Mouse (Mus musculus) MEL (cell line): ENCODE results near the gene Olfr279. TPM values are rescaled to one million over a fixed set of nuclear protein-coding genes. Genes with fewer than 3 reads are reported as not detected.

Experiments used
- DNase-seq: peaks from one replicate; pipeline ENCODE4 v3.0.0; 2011; ENCODE audit warnings: low read depth, low spot score
- H3K27ac ChIP-seq: 2 replicates; pipeline ENCODE4 v1.5.1; 2012; ENCODE audit warnings: low read depth, mild to moderate bottlenecking, control low read depth, low read length, moderate library complexity; ENCODE audit not compliant: control insufficient read depth
- H3K27me3 ChIP-seq, 2 experiments: fragments of 150-350 bp in 1 of 2; sonication (generic) in 1 of 2; 2 replicates each; pipeline ENCODE4 v1.6.1; 2012; ENCODE audit warnings: low read length in 2 of 2, mild to moderate bottlenecking in 2 of 2, improper control_type of control experiment in 1 of 2, moderate library complexity in 1 of 2; ENCODE audit not compliant: insufficient read depth in 2 of 2, control insufficient read depth in 1 of 2
- H3K36me3 ChIP-seq, 2 experiments: 2 replicates each; pipeline ENCODE4 v1.6.1; 2012 to 2014; ENCODE audit warnings: low read length in 2 of 2, improper control_type of control experiment in 1 of 2, inconsistent platforms in 1 of 2, mild to moderate bottlenecking in 1 of 2; ENCODE audit not compliant: insufficient read depth in 2 of 2, control insufficient read depth in 1 of 2
- H3K4me1 ChIP-seq, 2 experiments: fragments of 150-350 bp in 1 of 2; sonication (generic) in 1 of 2; 2 replicates each; pipeline ENCODE4 v1.6.1; 2012; ENCODE audit warnings: low read length in 2 of 2, improper control_type of control experiment in 1 of 2, mild to moderate bottlenecking in 1 of 2; ENCODE audit not compliant: insufficient read depth in 2 of 2, control insufficient read depth in 1 of 2
- H3K4me3 ChIP-seq, 2 experiments: fragments of 150-350 bp in 1 of 2; sonication (generic) in 1 of 2; 2 replicates each; pipeline ENCODE4 v1.5.1; 2012; ENCODE audit warnings: low read depth in 2 of 2, low read length in 2 of 2, mild to moderate bottlenecking in 2 of 2, moderate library complexity in 2 of 2, control low read depth in 1 of 2, improper control_type of control experiment in 1 of 2; ENCODE audit not compliant: control insufficient read depth in 1 of 2, insufficient read depth in 1 of 2
- H3K79me2 ChIP-seq: 2 replicates; pipeline ENCODE4 v1.6.1; 2012; ENCODE audit warnings: mild to moderate bottlenecking, low read length, moderate library complexity; ENCODE audit not compliant: control insufficient read depth, poor library complexity, insufficient read depth
- H3K9ac ChIP-seq: 2 replicates; pipeline ENCODE4 v1.6.1; 2012; ENCODE audit warnings: low read depth, mild to moderate bottlenecking, control low read depth, low read length, moderate library complexity; ENCODE audit not compliant: control insufficient read depth, poor library complexity, severe bottlenecking
- H3K9me3 ChIP-seq: fragments of 150-350 bp; sonication (generic); replicated peaks from 2 replicates; pipeline ENCODE4 v1.6.1; 2012; ENCODE audit warnings: mild to moderate bottlenecking, low read length, improper control_type of control experiment, moderate library complexity; ENCODE audit not compliant: insufficient read depth
- BHLHE40 ChIP-seq: IDR thresholded peaks from 2 replicates; pipeline ENCODE4 v1.6.1; 2012; ENCODE audit warnings: low read depth, mild to moderate bottlenecking, inconsistent platforms, low read length, improper control_type of control experiment, borderline replicate concordance
- CHD2 ChIP-seq: IDR thresholded peaks from 2 replicates; pipeline ENCODE4 v1.6.1; 2011; ENCODE audit warnings: low read length, improper control_type of control experiment
- CTCF ChIP-seq, 3 experiments: IDR thresholded peaks in 2 of 3; conservative IDR thresholded peaks in 1 of 3; 2 replicates each; pipeline ENCODE4 v1.5.1; 2011 to 2012; ENCODE audit warnings: low read length in 3 of 3, low read depth in 2 of 3, mild to moderate bottlenecking in 2 of 3, improper control_type of control experiment in 1 of 3, inconsistent platforms in 1 of 3, mixed read lengths in 1 of 3, moderate library complexity in 1 of 3; ENCODE audit not compliant: control insufficient read depth in 1 of 3, insufficient read depth in 1 of 3, poor library complexity in 1 of 3, severe bottlenecking in 1 of 3
- EP300 ChIP-seq, 2 experiments: IDR thresholded peaks; 2 replicates each; pipeline ENCODE4 v1.6.1; 2011; ENCODE audit warnings: improper control_type of control experiment in 2 of 2, low read length in 2 of 2, low read depth in 1 of 2, mild to moderate bottlenecking in 1 of 2
- ETS1 ChIP-seq: IDR thresholded peaks from 2 replicates; pipeline ENCODE4 v1.6.1; 2012; ENCODE audit warnings: low read depth, mild to moderate bottlenecking, inconsistent platforms, low read length, improper control_type of control experiment, moderate library complexity
- GABPA ChIP-seq: IDR thresholded peaks from 2 replicates; pipeline ENCODE4 v1.6.1; 2012; ENCODE audit warnings: low read depth, mild to moderate bottlenecking, inconsistent platforms, low read length, improper control_type of control experiment, moderate library complexity
- KAT2A ChIP-seq: conservative IDR thresholded peaks from 2 replicates; pipeline ENCODE4 v1.6.1; 2012; ENCODE audit warnings: low read depth, low read length, improper control_type of control experiment, inconsistent platforms
- MAZ ChIP-seq: IDR thresholded peaks from 2 replicates; pipeline ENCODE4 v1.6.1; 2012; ENCODE audit warnings: low read depth, mild to moderate bottlenecking, inconsistent platforms, low read length, improper control_type of control experiment
- MXI1 ChIP-seq: IDR thresholded peaks from 2 replicates; pipeline ENCODE4 v1.6.1; 2011; ENCODE audit warnings: mild to moderate bottlenecking, low read depth, low read length, improper control_type of control experiment
- MYB ChIP-seq: IDR thresholded peaks from 2 replicates; pipeline ENCODE4 v1.6.1; 2011; ENCODE audit warnings: mild to moderate bottlenecking, low read depth, low read length, improper control_type of control experiment
- MYC ChIP-seq: IDR thresholded peaks from 2 replicates; pipeline ENCODE4 v1.6.1; 2011; ENCODE audit warnings: low read depth, mild to moderate bottlenecking, low read length, improper control_type of control experiment, moderate library complexity
- POLR2A ChIP-seq, 2 experiments: IDR thresholded peaks; 2 replicates each; pipeline ENCODE4 v1.6.1; 2011 to 2012; ENCODE audit warnings: low read length in 2 of 2, mild to moderate bottlenecking in 2 of 2, control low read depth in 1 of 2, improper control_type of control experiment in 1 of 2, low read depth in 1 of 2, moderate library complexity in 1 of 2; ENCODE audit not compliant: control insufficient read depth in 1 of 2, insufficient read depth in 1 of 2, poor library complexity in 1 of 2
- POLR2AphosphoS2 ChIP-seq: IDR thresholded peaks from 2 replicates; pipeline ENCODE4 v1.6.1; 2011; ENCODE audit warnings: low read length, improper control_type of control experiment
- RAD21 ChIP-seq: IDR thresholded peaks from 2 replicates; pipeline ENCODE4 v1.6.1; 2011; ENCODE audit warnings: mild to moderate bottlenecking, low read depth, low read length, improper control_type of control experiment
- SMC3 ChIP-seq: IDR thresholded peaks from 2 replicates; pipeline ENCODE4 v1.6.1; 2011; ENCODE audit warnings: low read depth, low read length, improper control_type of control experiment
- TBP ChIP-seq: IDR thresholded peaks from 2 replicates; pipeline ENCODE4 v1.8.0; 2011; ENCODE audit warnings: low read depth, low read length, improper control_type of control experiment
- USF1 ChIP-seq: IDR thresholded peaks from 2 replicates; pipeline ENCODE4 v1.6.1; 2014; ENCODE audit warnings: low read depth, mild to moderate bottlenecking, inconsistent platforms, low read length, improper control_type of control experiment, moderate library complexity
- ZC3H11A ChIP-seq: IDR thresholded peaks from 2 replicates; pipeline ENCODE4 v1.6.1; 2012; ENCODE audit warnings: low read depth, mild to moderate bottlenecking, inconsistent platforms, low read length, improper control_type of control experiment
- ZMIZ1 ChIP-seq: IDR thresholded peaks from 2 replicates; pipeline ENCODE4 v1.6.1; 2012; ENCODE audit warnings: low read depth, mild to moderate bottlenecking, inconsistent platforms, low read length, improper control_type of control experiment, moderate library complexity
- ZNF384 ChIP-seq: IDR thresholded peaks from 2 replicates; pipeline ENCODE4 v1.6.1; 2012; ENCODE audit warnings: low read depth, mild to moderate bottlenecking, inconsistent platforms, low read length, improper control_type of control experiment
- polyA plus RNA-seq, 2 experiments: library from polyadenylated mRNA; stranded (reverse) in 1 of 2; unstranded in 1 of 2; fragments of >175 nt in 1 of 2; fragments of >200 nt in 1 of 2; gene quantifications; 2 replicates each; pipeline versions ENCODE4 v1.2.1 to v1.2.4; 2012; ENCODE audit warnings: low replicate concordance in 2 of 2, low read depth in 1 of 2; ENCODE audit not compliant: insufficient read length in 2 of 2, insufficient read depth in 1 of 2, missing spikeins in 1 of 2
- total RNA-seq: library from RNA; depleted of rRNA; stranded (reverse); fragments of 300-350 nt; gene quantifications from 2 replicates; pipeline ENCODE4 v1.2.3, GENCODE M21; 2012

Gene Olfr279
- total and polyA plus RNA-seq, 3 experiments = under 0.01 to 81.4 (median 0.03) TPM

GRCm38 (mm10) chr15:98474958-98475357 is 17.2 kb upstream of the Olfr279 start:
- peaks cover 10 to 26% of the 10 kb centered on the region in 2 experiments; a peak in 3 of 4 replicates for H3K4me1 ChIP-seq
- no peaks in the 10 kb centered on the region for H3K79me2 ChIP-seq
- H3K27ac ChIP-seq = no peak overlapping the region
- no peak overlapping the region for H3K9ac ChIP-seq
- peaks cover 9 to 11% of the 10 kb centered on the region in 2 experiments for H3K27me3 ChIP-seq
- no peaks in the 10 kb centered on the region for H3K36me3 ChIP-seq
- H3K9me3 ChIP-seq = no peaks in the 10 kb centered on the region
- H3K4me3 ChIP-seq = no peak overlapping the region
- DNase-seq = no peak
- TF ChIP-seq RAD21 (no peak), ZC3H11A (no peak), EP300 (IDR thresholded peaks at IDR 0.05; ENCODE audit: low read depth in 1 of 2, low read length in 2 of 2) (no peak), TBP (no peak), ETS1 (no peak), ZMIZ1 (no peak), MYC (no peak), KAT2A (no peak), POLR2AphosphoS2 (no peak), ZNF384 (no peak), GABPA (no peak)
- TF ChIP-seq, all 39 proteins: peak for 0

- H3K9me3 ChIP-seq = no peaks in the 10 kb centered on the region
These were observed 16.8 kb upstream of the Olfr279 start for GRCm38 (mm10) chr15:98475382-98475781.

More at GRCm38 (mm10) chr15:98475382-98475781, 16.8 kb upstream of the Olfr279 start:
- Histone ChIP-seq H3K4me1 (peaks cover 10 to 30% of the 10 kb centered on the region in 2 experiments; a peak in 3 of 4 replicates), H3K27me3 (peaks cover 9 to 11% of the 10 kb centered on the region in 2 experiments), H3K9ac (no peak overlapping the region), H3K4me3 (no peak overlapping the region), H3K79me2 (no peaks in the 10 kb centered on the region), H3K27ac (no peak overlapping the region), H3K36me3 (no peaks in the 10 kb centered on the region)
- peak; percentile 73 for DNase-seq
- TF ChIP-seq MXI1 (no peak), ZMIZ1 (no peak), CTCF (IDR thresholded peaks at IDR 0.05 in 2 of 3, conservative IDR thresholded peaks at IDR 0.05 in 1 of 3; ENCODE audit: control insufficient read depth in 1 of 3, insufficient read depth in 1 of 3, low read depth in 2 of 3, low read length in 3 of 3, poor library complexity in 1 of 3, severe bottlenecking in 1 of 3) (peak; percentile 83 to 85 (median 83)), USF1 (no peak), BHLHE40 (no peak), ZC3H11A (peak; percentile 56), RAD21 (peak; percentile 75), MAZ (peak; percentile 37; the same call in 1 of the 2 replicates), SMC3 (peak; percentile 62), KAT2A (no peak), ZNF384 (no peak), MYB (no peak), MYC (no peak), CHD2 (no peak), GABPA (no peak), POLR2A (IDR thresholded peaks at IDR 0.05; ENCODE audit: control insufficient read depth in 1 of 2, insufficient read depth in 1 of 2, low read depth in 1 of 2, low read length in 2 of 2, poor library complexity in 1 of 2) (no peak)
